Mouse (Mus musculus) gastrocnemius, adult 2 months (tissue): ENCODE measurements around the gene Sucla2. TPM values are rescaled to one million over a fixed set of nuclear protein-coding genes. Genes with fewer than 3 reads are reported as not detected.
A peak's percentile ranks its signal among the peaks of the same experiment; 100 is the strongest.
"Not testable (repeated sequence)": the region's sequence is repeated elsewhere in the genome, so short reads cannot be mapped to it uniquely, and the experiment has no call there.

ENCODE experiments used
- DNase-seq: peaks from one replicate; pipeline ENCODE4 v3.0.0; 2022
- H3K27ac ChIP-seq: fragments of 200-600 bp; 2 replicates; pipeline ENCODE4 v1.8.1; 2022; ENCODE audit warnings: mild to moderate bottlenecking
- H3K4me3 ChIP-seq: fragments of 200-600 bp; 2 replicates; pipeline ENCODE4 v1.8.1; 2022; ENCODE audit warnings: mild to moderate bottlenecking, moderate library complexity
- CTCF ChIP-seq: fragments of 200-600 bp; IDR thresholded peaks from 2 replicates; pipeline ENCODE4 v1.8.1; 2022; ENCODE audit warnings: antibody characterized with exemption, mild to moderate bottlenecking, moderate library complexity
- intact Hi-C: fragments of 180-260 bp; cut with DNase I; formaldehyde crosslinking; loops from one replicate; pipeline ENCODE4 v1.15.1; 2025
- total RNA-seq, 2 experiments: library from RNA; stranded (reverse); gene quantifications; 2 replicates each; pipeline ENCODE4 v1.2.3; 2021

The Sucla2 gene
- total RNA-seq, 2 experiments from 2014 or later, result 428 to 488 TPM

GRCm38 (mm10) chr14:73533755-73534465, 8.8 kb downstream of the Sucla2 start:
- TF ChIP-seq CTCF, result no peak
- Histone ChIP-seq H3K4me3 (no peak overlapping the region), H3K27ac (no peak overlapping the region)
- intact Hi-C loops, result no loop called here
- no peak for DNase-seq

- TF ChIP-seq CTCF, result no peak
- H3K27ac ChIP-seq, result no peak overlapping the region
- DNase-seq, result no peak
- H3K4me3 ChIP-seq, result no peak overlapping the region
- intact Hi-C loops, result no loop called here
These were observed 10.5 kb downstream of the Sucla2 start for GRCm38 (mm10) chr14:73535641-73536040.

- intact Hi-C loops, result no loop called here
- no peak overlapping the region for H3K27ac ChIP-seq
These were observed 18.7 kb downstream of the Sucla2 start for GRCm38 (mm10) chr14:73543781-73544180.

GRCm38 (mm10) chr14:73547034-73547433, 21.9 kb downstream of the Sucla2 start:
- no peak overlapping the region for H3K4me3 ChIP-seq
- no peak for DNase-seq
- no peak overlapping the region for H3K27ac ChIP-seq
- intact Hi-C loops, result no loop called here
- no peak for TF ChIP-seq CTCF

More at GRCm38 (mm10) chr14:73543781-73544180, 18.7 kb downstream of the Sucla2 start:
- no peak for DNase-seq
- no peak overlapping the region for H3K4me3 ChIP-seq
- no peak for TF ChIP-seq CTCF

- intact Hi-C loops, result no loop called here
- no peak for DNase-seq
- no peak for TF ChIP-seq CTCF
- Histone ChIP-seq H3K27ac (no peak within 1 kb of the TSS), H3K4me3 (no peak within 1 kb of the TSS)
These were observed 22.9 kb downstream of the Sucla2 start, which contains the start of gene Nudt15 for GRCm38 (mm10) chr14:73548051-73548450. TSS of gene Nudt15 (minus strand) at chr14:73548242.

GRCm38 (mm10) chr14:73550291-73550690, 25.2 kb downstream of the Sucla2 start:
- Histone ChIP-seq H3K4me3 (no peak overlapping the region), H3K27ac (no peak overlapping the region)
- intact Hi-C loops, result no loop called here
- no peak for TF ChIP-seq CTCF
- DNase-seq, result no peak

GRCm38 (mm10) chr14:73550732-73551131, 25.6 kb downstream of the Sucla2 start:
- no peak overlapping the region for H3K27ac ChIP-seq
- no peak for TF ChIP-seq CTCF
- intact Hi-C loops, result no loop called here
- no peak overlapping the region for H3K4me3 ChIP-seq
- DNase-seq, result no peak

GRCm38 (mm10) chr14:73551164-73551563, 26.0 kb downstream of the Sucla2 start:
- intact Hi-C loops, result no loop called here
- no peak for TF ChIP-seq CTCF

GRCm38 (mm10) chr14:73552341-73553121, 27.4 kb downstream of the Sucla2 start:
- intact Hi-C loops, result loop anchor here (1.0 kb wide), 1 partner anchor 28 kb away; no protein-coding TSS in a partner anchor

More at GRCm38 (mm10) chr14:73551164-73551563, 26.0 kb downstream of the Sucla2 start:
- H3K27ac ChIP-seq, result no peak overlapping the region
- no peak overlapping the region for H3K4me3 ChIP-seq
- no peak for DNase-seq

GRCm38 (mm10) chr14:73553122-73553696, 28.1 kb downstream of the Sucla2 start:
- Histone ChIP-seq H3K27ac (peak overlapping the region; percentile 95), H3K4me3 (peak overlapping the region; percentile 85)
- intact Hi-C loops, result no loop called here
- DNase-seq, result no peak
- no peak for TF ChIP-seq CTCF

More at GRCm38 (mm10) chr14:73552341-73553121, 27.4 kb downstream of the Sucla2 start:
- Histone ChIP-seq H3K27ac (peak overlapping the region; percentile 95), H3K4me3 (peak overlapping the region; percentile 85)
- TF ChIP-seq CTCF, result peak; percentile 19
- DNase-seq, result peak; percentile 99

GRCm38 (mm10) chr14:73569831-73570230, 44.7 kb downstream of the Sucla2 start:
- H3K27ac ChIP-seq, DNase-seq, H3K4me3 ChIP-seq, intact Hi-C loops: not testable (repeated sequence)
- peak; percentile 36; the same call in 1 of the 2 replicates for TF ChIP-seq CTCF

- no peak for DNase-seq
- no peak for TF ChIP-seq CTCF
- intact Hi-C loops, result no loop called here
- Histone ChIP-seq H3K4me3 (no peak overlapping the region), H3K27ac (no peak overlapping the region)
These were observed 46.0 kb downstream of the Sucla2 start for GRCm38 (mm10) chr14:73571143-73571542.

- intact Hi-C loops, result no loop called here
- no peak for TF ChIP-seq CTCF
- no peak overlapping the region for H3K4me3 ChIP-seq
- H3K27ac ChIP-seq, result peak overlapping the region; percentile 61; the same call in 1 of the 2 replicates
- no peak for DNase-seq
These were observed 48.9 kb downstream of the Sucla2 start for GRCm38 (mm10) chr14:73574053-73574452.
